Mouse (Mus musculus): ENCODE measurements around the gene Prickle2. TPM values are rescaled to one million over a fixed set of nuclear protein-coding genes. Genes with fewer than 3 reads are reported as not detected.

Prickle2 gene
- polyA plus RNA-seq, 1 experiment from 2014 or later: 7.0 TPM

- Histone ChIP-seq H3K4me2 (0 out of 2 replicates have a peak overlapping the region, but pooled peaks have one; percentile 8), H3K4me1 (replicated peaks) (peaks cover 25% of the 10 kb centered on the region), H3K9ac (replicated peaks) (no peak overlapping the region), H3K27ac (no peak overlapping the region), H3K27me3 (no peaks in the 10 kb centered on the region), H3K4me3 (replicated peaks) (no peak overlapping the region), H3K36me3 (no peaks in the 10 kb centered on the region), H3K9me3 (no peaks in the 10 kb centered on the region)
- 3% methylated on average over 1 of the region's 1 CpGs for WGBS
- ATAC-seq (ENCODE audit: insufficient number of reproducible peaks, insufficient read depth, low FRiP score, low TSS enrichment, low read depth): no peak
Observed at GRCm38 (mm10) chr6:92665530-92665989, 40.4 kb downstream of the Prickle2 start.

GRCm38 (mm10) chr6:92663885-92664284 lies 42.1 kb downstream of the Prickle2 start:
- Histone ChIP-seq H3K27me3 (no peaks in the 10 kb centered on the region), H3K4me1 (replicated peaks) (peaks cover 25% of the 10 kb centered on the region), H3K36me3 (no peaks in the 10 kb centered on the region), H3K4me2 (no peak overlapping the region), H3K27ac (0 out of 2 replicates have a peak overlapping the region, but pooled peaks have one; percentile 29), H3K9me3 (no peaks in the 10 kb centered on the region), H3K4me3 (replicated peaks) (no peak overlapping the region), H3K9ac (replicated peaks) (no peak overlapping the region)
- no peak for ATAC-seq (ENCODE audit: insufficient number of reproducible peaks, insufficient read depth, low FRiP score, low TSS enrichment, low read depth)
- WGBS: 86% methylated on average over 3 of the region's 3 CpGs

DNA sequence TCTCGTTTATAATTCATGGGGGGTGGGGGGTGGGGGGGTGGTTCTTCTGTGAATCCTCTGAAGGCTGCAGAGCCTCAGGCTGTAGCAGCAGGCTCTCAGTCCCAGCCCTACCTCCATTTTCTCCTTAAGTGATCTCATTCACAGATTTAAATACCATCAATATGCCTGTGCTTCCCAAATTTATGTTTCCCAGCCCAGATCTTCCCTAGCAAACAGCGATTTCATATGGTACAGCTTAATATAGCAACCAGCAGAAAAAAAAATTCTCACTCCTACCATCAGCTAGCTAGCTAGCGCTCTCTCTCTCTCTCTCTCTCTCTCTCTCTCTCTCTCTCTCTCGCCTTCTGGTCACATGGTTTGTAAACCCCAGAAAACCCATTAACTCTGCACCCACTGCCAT lies 42.5 kb downstream of the Prickle2 start:
- no peak for ATAC-seq (ENCODE audit: insufficient number of reproducible peaks, insufficient read depth, low FRiP score, low TSS enrichment, low read depth)
- Histone ChIP-seq H3K4me1 (replicated peaks) (peaks cover 25% of the 10 kb centered on the region), H3K27me3 (no peaks in the 10 kb centered on the region), H3K4me3 (replicated peaks) (no peak overlapping the region), H3K4me2 (no peak overlapping the region), H3K36me3 (no peaks in the 10 kb centered on the region), H3K9ac (replicated peaks) (no peak overlapping the region), H3K27ac (no peak overlapping the region), H3K9me3 (no peaks in the 10 kb centered on the region)
- whole genome bisulfite sequencing: 39% methylated on average over 4 of the region's 4 CpGs

DNA sequence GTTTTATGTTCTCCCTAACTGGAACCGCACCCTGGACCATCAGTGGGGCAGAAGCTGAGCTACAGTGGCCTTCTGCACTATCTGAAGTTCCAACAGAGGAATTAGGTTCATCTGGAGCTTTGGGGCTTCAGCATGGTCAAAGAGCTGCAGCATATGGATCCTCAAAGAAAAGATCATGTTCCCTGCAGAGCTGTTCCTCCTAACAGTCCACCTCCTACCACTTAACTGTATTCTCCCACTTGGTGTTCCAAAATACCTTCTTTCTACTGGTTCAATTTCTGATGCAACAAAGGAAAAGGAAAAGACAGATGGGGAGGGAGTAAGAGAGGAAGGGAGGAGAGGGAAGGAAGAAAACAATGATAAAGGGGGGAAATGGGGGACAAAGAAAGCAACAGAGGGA lies 56.9 kb downstream of the Prickle2 start:
- no peak for ATAC-seq (ENCODE audit: insufficient number of reproducible peaks, insufficient read depth, low FRiP score, low TSS enrichment, low read depth)
- 91% methylated on average over 1 of the region's 1 CpGs for whole genome bisulfite sequencing
- H3K27ac ChIP-seq: no peak overlapping the region

GRCm38 (mm10) chr6:92648571-92648970 lies 57.4 kb downstream of the Prickle2 start:
- 56% methylated on average over 2 of the region's 2 CpGs for WGBS
- Histone ChIP-seq H3K27ac (no peak overlapping the region), H3K27me3 (no peaks in the 10 kb centered on the region), H3K9ac (replicated peaks) (no peak overlapping the region), H3K4me3 (replicated peaks) (no peak overlapping the region), H3K9me3 (no peaks in the 10 kb centered on the region), H3K4me2 (no peak overlapping the region), H3K36me3 (no peaks in the 10 kb centered on the region), H3K4me1 (replicated peaks) (0 out of 2 replicates have a peak, but pooled peaks cover 4% of the 10 kb centered on the region)
- no peak for ATAC-seq (ENCODE audit: insufficient number of reproducible peaks, insufficient read depth, low FRiP score, low TSS enrichment, low read depth)

More for the DNA sequence above, 56.9 kb downstream of the Prickle2 start:
- Histone ChIP-seq H3K4me2 (no peak overlapping the region), H3K4me1 (replicated peaks) (0 out of 2 replicates have a peak, but pooled peaks cover 4% of the 10 kb centered on the region), H3K9me3 (no peaks in the 10 kb centered on the region), H3K4me3 (replicated peaks) (no peak overlapping the region), H3K9ac (replicated peaks) (no peak overlapping the region), H3K36me3 (no peaks in the 10 kb centered on the region), H3K27me3 (no peaks in the 10 kb centered on the region)

DNA sequence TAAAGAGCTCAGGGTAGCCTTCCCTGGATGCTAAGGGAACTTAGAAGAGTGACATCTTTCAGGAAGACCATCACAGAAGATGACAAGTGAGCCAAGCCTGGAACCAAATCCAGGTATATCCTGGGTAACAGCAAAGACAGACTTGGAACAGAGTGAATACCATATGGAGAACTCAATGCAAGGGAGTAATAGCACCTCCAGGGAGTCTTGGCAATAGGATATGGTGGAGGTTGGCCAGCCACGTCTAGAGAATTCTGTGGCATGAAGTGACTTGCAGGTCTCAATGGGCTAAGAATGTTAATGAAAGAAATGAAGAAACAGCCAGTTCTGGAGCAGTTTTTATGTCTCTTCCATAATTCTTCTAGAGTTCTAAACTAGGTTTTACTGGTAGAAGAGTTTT lies 63.0 kb downstream of the Prickle2 start:
- no peaks in the 10 kb centered on the region for H3K36me3 ChIP-seq
- no peak overlapping the region for H3K9ac ChIP-seq (replicated peaks)
- H3K4me1 ChIP-seq (replicated peaks): no peaks in the 10 kb centered on the region
- no peak overlapping the region for H3K27ac ChIP-seq
- no peak overlapping the region for H3K4me2 ChIP-seq
- no peak overlapping the region for H3K4me3 ChIP-seq (replicated peaks)
- H3K9me3 ChIP-seq: no peaks in the 10 kb centered on the region
- no peak for ATAC-seq (ENCODE audit: insufficient number of reproducible peaks, insufficient read depth, low FRiP score, low TSS enrichment, low read depth)
- no peaks in the 10 kb centered on the region for H3K27me3 ChIP-seq
- 82% methylated on average over 1 of the region's 1 CpGs for WGBS

DNA sequence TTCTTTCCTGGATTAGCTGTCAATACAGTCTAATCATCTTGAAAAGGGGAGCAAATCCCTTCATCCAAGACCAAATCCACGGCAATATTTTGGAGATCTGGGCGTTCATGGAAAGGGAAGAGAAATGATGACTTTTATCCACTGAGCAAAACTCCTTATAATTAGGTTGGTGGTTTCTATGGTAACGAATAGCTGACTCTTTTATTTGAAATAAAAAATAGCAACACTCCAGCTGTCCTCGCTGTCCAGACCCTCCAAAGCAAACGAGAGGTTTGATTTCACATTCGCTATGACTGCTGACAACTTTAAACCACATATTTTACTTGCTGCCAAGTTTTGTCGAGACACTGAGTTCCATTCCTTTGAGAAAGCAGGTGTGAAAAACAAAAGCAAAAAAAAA lies 64.0 kb downstream of the Prickle2 start:
- Histone ChIP-seq H3K4me2 (no peak overlapping the region), H3K27me3 (no peaks in the 10 kb centered on the region), H3K9me3 (no peaks in the 10 kb centered on the region), H3K4me3 (replicated peaks) (no peak overlapping the region), H3K9ac (replicated peaks) (no peak overlapping the region), H3K27ac (no peak overlapping the region), H3K4me1 (replicated peaks) (no peaks in the 10 kb centered on the region), H3K36me3 (no peaks in the 10 kb centered on the region)
- 80% methylated on average over 7 of the region's 7 CpGs for WGBS
- no peak for ATAC-seq (ENCODE audit: insufficient number of reproducible peaks, insufficient read depth, low FRiP score, low TSS enrichment, low read depth)

DNA sequence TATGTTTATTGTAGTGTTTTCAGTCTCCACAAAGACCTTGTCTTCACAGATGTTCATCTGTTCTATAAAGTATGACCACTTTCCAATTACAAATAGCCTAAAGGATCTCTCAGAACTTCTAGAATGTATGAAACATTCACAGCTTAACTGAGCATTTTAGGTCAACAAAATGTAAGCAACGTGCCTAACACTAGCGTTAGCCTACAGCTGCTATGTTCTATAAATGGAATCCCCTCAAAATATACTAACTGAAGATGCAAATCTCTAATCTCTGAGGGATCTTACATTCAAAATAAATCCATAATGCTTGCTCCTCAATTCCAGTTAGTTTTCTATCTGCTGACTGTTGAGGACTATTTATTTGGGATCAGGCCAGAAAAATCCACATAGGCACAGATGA lies 65.1 kb downstream of the Prickle2 start:
- no peak overlapping the region for H3K9ac ChIP-seq (replicated peaks)
- H3K4me3 ChIP-seq (replicated peaks): no peak overlapping the region
- no peak overlapping the region for H3K27ac ChIP-seq
- H3K9me3 ChIP-seq: no peaks in the 10 kb centered on the region
- H3K36me3 ChIP-seq: no peaks in the 10 kb centered on the region
- no peak overlapping the region for H3K4me2 ChIP-seq
- no peak for ATAC-seq (ENCODE audit: insufficient number of reproducible peaks, insufficient read depth, low FRiP score, low TSS enrichment, low read depth)
- H3K27me3 ChIP-seq: no peaks in the 10 kb centered on the region
- WGBS: 90% methylated on average over 2 of the region's 2 CpGs
- H3K4me1 ChIP-seq (replicated peaks): no peaks in the 10 kb centered on the region

DNA sequence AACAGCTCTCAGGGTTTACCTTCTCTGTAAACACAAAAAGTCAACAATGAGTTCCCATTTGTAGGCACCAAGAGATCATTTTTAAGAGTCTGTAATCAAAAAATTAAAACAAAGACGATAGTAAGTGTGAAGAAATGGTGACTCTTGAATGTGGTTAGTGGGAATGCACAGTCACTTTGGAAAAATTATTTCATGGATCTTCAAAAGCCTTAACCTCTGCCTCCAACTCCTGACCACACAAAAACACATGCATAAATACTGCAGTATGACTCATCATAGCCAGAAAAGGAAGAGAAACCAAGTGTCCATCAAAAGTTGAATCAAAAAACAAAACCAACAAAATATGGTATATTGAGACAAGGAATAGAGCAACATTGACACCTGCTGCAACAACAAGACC lies 69.5 kb downstream of the Prickle2 start:
- no peak overlapping the region for H3K9ac ChIP-seq (replicated peaks)
- H3K4me3 ChIP-seq (replicated peaks): no peak overlapping the region
- H3K4me1 ChIP-seq (replicated peaks): peaks cover 9% of the 10 kb centered on the region; the same call in 1 of the 2 replicates
- H3K4me2 ChIP-seq: no peak overlapping the region
- ATAC-seq (ENCODE audit: insufficient number of reproducible peaks, insufficient read depth, low FRiP score, low TSS enrichment, low read depth): no peak
- no peaks in the 10 kb centered on the region for H3K36me3 ChIP-seq
- WGBS: 94% methylated on average over 1 of the region's 1 CpGs
- no peaks in the 10 kb centered on the region for H3K27me3 ChIP-seq
- H3K27ac ChIP-seq: no peak overlapping the region
- H3K9me3 ChIP-seq: no peaks in the 10 kb centered on the region

DNA sequence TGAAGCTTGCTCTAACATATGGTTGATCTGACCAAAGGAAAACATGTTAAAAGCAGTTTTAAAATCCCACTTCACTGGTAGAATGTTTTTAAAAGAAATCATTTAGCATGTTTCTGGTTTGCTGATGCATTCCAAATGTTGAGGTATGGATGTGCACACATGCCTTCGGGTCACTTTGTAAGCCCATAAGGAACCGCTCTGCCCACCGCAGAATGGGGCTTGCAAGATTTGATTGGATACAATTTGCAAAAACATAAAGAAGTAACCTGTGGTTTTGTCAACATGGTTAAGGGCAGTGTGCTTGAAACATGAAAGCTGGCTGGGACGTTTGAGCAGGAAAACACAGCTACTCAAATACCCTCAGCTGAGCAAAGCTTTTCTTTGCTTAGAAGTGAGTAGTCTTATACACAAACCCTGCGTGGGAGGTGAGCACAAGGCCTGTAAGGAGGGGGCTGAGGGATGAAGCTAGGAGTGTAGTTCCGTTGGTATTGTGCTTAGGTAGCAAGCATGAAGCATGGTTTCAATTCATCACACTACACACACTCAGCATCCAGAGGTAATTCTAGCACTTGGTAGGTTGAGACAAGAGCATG lies 71.0 kb downstream of the Prickle2 start:
- H3K4me1 ChIP-seq (replicated peaks): peaks cover 9% of the 10 kb centered on the region; the same call in 1 of the 2 replicates
- 0 out of 2 replicates have a peak, but pooled peaks have one; percentile 20 for ATAC-seq (ENCODE audit: insufficient number of reproducible peaks, insufficient read depth, low FRiP score, low TSS enrichment, low read depth)
- no peak overlapping the region for H3K4me3 ChIP-seq (replicated peaks)
- H3K9ac ChIP-seq (replicated peaks): no peak overlapping the region
- H3K27me3 ChIP-seq: no peaks in the 10 kb centered on the region
- WGBS: 58% methylated on average over 6 of the region's 6 CpGs
- H3K9me3 ChIP-seq: no peaks in the 10 kb centered on the region
- H3K4me2 ChIP-seq: no peak overlapping the region
- peak overlapping the region; percentile 43; the same call in 1 of the 2 replicates for H3K27ac ChIP-seq
- no peaks in the 10 kb centered on the region for H3K36me3 ChIP-seq

DNA sequence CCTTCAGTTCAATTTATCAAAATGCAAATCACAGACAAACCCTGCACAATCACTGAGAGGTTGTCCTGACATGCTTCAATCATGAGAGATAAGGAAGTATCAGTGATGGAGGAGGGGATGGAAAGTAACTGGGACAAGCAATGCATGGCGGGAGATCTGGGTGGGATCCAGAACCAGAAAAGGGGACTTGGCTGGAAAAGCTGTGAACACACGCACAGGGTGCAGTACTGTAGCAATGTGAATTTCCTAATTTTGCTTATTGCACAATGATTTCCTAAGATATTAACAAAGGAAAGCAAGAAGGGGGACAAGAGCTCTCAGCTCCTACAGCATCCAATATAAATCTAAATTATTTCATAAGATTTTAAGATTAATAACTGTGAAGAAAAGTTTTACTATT lies 75.0 kb downstream of the Prickle2 start:
- Histone ChIP-seq H3K9me3 (no peaks in the 10 kb centered on the region), H3K9ac (replicated peaks) (no peak overlapping the region), H3K4me2 (no peak overlapping the region), H3K4me3 (replicated peaks) (no peak overlapping the region), H3K27me3 (no peaks in the 10 kb centered on the region), H3K36me3 (no peaks in the 10 kb centered on the region), H3K27ac (no peak overlapping the region), H3K4me1 (replicated peaks) (peaks cover 9% of the 10 kb centered on the region; the same call in 1 of the 2 replicates)
- no peak for ATAC-seq (ENCODE audit: insufficient number of reproducible peaks, insufficient read depth, low FRiP score, low TSS enrichment, low read depth)
- WGBS: 92% methylated on average over 2 of the region's 2 CpGs

GRCm38 (mm10) chr6:92627711-92628110 lies 78.2 kb downstream of the Prickle2 start:
- WGBS: 90% methylated on average over 3 of the region's 3 CpGs
- peaks cover 12% of the 10 kb centered on the region for H3K4me1 ChIP-seq (replicated peaks)
- H3K9ac ChIP-seq (replicated peaks): no peak overlapping the region
- H3K36me3 ChIP-seq: no peaks in the 10 kb centered on the region
- no peaks in the 10 kb centered on the region for H3K27me3 ChIP-seq
- H3K4me3 ChIP-seq (replicated peaks): no peak overlapping the region
- no peaks in the 10 kb centered on the region for H3K9me3 ChIP-seq
- H3K27ac ChIP-seq: no peak overlapping the region
- H3K4me2 ChIP-seq: no peak overlapping the region
- ATAC-seq (ENCODE audit: insufficient number of reproducible peaks, insufficient read depth, low FRiP score, low TSS enrichment, low read depth): no peak
